Mouse (Mus musculus): ENCODE results near the gene Slc19a2. TPM values are rescaled to one million over a fixed set of nuclear protein-coding genes. Genes with fewer than 3 reads are reported as not detected.
A peak's percentile ranks its signal among the peaks of the same experiment; 100 is the strongest.
"Not testable (repeated sequence)": the region's sequence is repeated elsewhere in the genome, so short reads cannot be mapped to it uniquely, and the experiment has no call there.

The Slc19a2 gene
- 1 to 10 TPM in 20 of 26 experiments, under 1 TPM in 6; 0.38 to 9.7 (median 2.9) TPM for total RNA-seq (2018; cell fraction: chromatin; rRNA removed)
- total RNA-seq (2018; cell fraction: cytosol; rRNA removed): 1 to 10 TPM; 1.9 to 7.0 (median 4.6) TPM
- total RNA-seq (2018; cell fraction: nucleus; rRNA removed): 10 to 100 TPM in 2 of 26 experiments, 1 to 10 TPM in 23, under 1 TPM in 1; 0.86 to 13.4 (median 4.4) TPM
- polyA plus RNA-seq (2018): 2.0 to 7.7 TPM (median 5.0 TPM) in 3 replicates

- under 1% methylated on average over 77 of the region's 79 CpGs for WGBS (ENCODE audit: missing documents)
- peak within 1 kb of the TSS; percentile 76 for H3K27ac ChIP-seq
Measured at GRCm38 (mm10) chr1:164248465-164249331, at the start of gene Slc19a2. TSS of gene Slc19a2 (plus strand) at chr1:164249046.

GRCm38 (mm10) chr1:164199551-164199950 lies 49.3 kb upstream of the Slc19a2 start:
- 94% methylated on average over 4 of the region's 4 CpGs for WGBS (ENCODE audit: missing documents)
- Histone ChIP-seq H3K27ac (no peak overlapping the region), H3K4me3 (ENCODE audit: inconsistent target) (no peak overlapping the region), H3K79me2 (ENCODE audit: inconsistent target) (no peaks in the 10 kb centered on the region), H3K36me3 (ENCODE audit: inconsistent target) (no peaks in the 10 kb centered on the region)

More at GRCm38 (mm10) chr1:164248465-164249331, at the start of gene Slc19a2:
- H3K79me2 ChIP-seq (ENCODE audit: inconsistent target): peaks cover 39% of the 10 kb centered on the region
- H3K36me3 ChIP-seq (ENCODE audit: inconsistent target): no peaks in the 10 kb centered on the region
- H3K4me3 ChIP-seq (ENCODE audit: inconsistent target): peak within 1 kb of the TSS; percentile 84

GRCm38 (mm10) chr1:164208437-164208836 lies 40.4 kb upstream of the Slc19a2 start:
- no peak overlapping the region for H3K27ac ChIP-seq
- H3K36me3 ChIP-seq (ENCODE audit: inconsistent target): no peaks in the 10 kb centered on the region
- H3K4me3 ChIP-seq (ENCODE audit: inconsistent target): no peak overlapping the region
- H3K79me2 ChIP-seq (ENCODE audit: inconsistent target): no peaks in the 10 kb centered on the region
- 94% methylated on average over 2 of the region's 2 CpGs for WGBS (ENCODE audit: missing documents)

GRCm38 (mm10) chr1:164210899-164211298 lies 37.9 kb upstream of the Slc19a2 start:
- Histone ChIP-seq H3K79me2 (ENCODE audit: inconsistent target) (no peaks in the 10 kb centered on the region), H3K36me3 (ENCODE audit: inconsistent target) (no peaks in the 10 kb centered on the region), H3K27ac (no peak overlapping the region), H3K4me3 (ENCODE audit: inconsistent target) (no peak overlapping the region)
- 89% methylated on average over 4 of the region's 4 CpGs for WGBS (ENCODE audit: missing documents)

GRCm38 (mm10) chr1:164212686-164213085 lies 36.2 kb upstream of the Slc19a2 start:
- Histone ChIP-seq H3K4me3 (ENCODE audit: inconsistent target) (no peak overlapping the region), H3K36me3 (ENCODE audit: inconsistent target) (no peaks in the 10 kb centered on the region), H3K79me2 (ENCODE audit: inconsistent target) (no peaks in the 10 kb centered on the region), H3K27ac (no peak overlapping the region)
- WGBS (ENCODE audit: missing documents): 86% methylated on average over 7 of the region's 8 CpGs

- Histone ChIP-seq H3K4me3 (ENCODE audit: inconsistent target) (no peak overlapping the region), H3K79me2 (ENCODE audit: inconsistent target) (no peaks in the 10 kb centered on the region), H3K27ac (no peak overlapping the region), H3K36me3 (ENCODE audit: inconsistent target) (no peaks in the 10 kb centered on the region)
- 94% methylated on average over 7 of the region's 8 CpGs for WGBS (ENCODE audit: missing documents)
Measured at GRCm38 (mm10) chr1:164214190-164214589, 34.7 kb upstream of the Slc19a2 start.

GRCm38 (mm10) chr1:164215097-164215496 lies 33.7 kb upstream of the Slc19a2 start:
- Histone ChIP-seq H3K79me2 (ENCODE audit: inconsistent target) (no peaks in the 10 kb centered on the region), H3K27ac (no peak overlapping the region), H3K36me3 (ENCODE audit: inconsistent target) (no peaks in the 10 kb centered on the region), H3K4me3 (ENCODE audit: inconsistent target) (no peak overlapping the region)
- 98% methylated on average over 3 of the region's 3 CpGs for WGBS (ENCODE audit: missing documents)

- WGBS (ENCODE audit: missing documents): 84% methylated on average over 6 of the region's 6 CpGs
- Histone ChIP-seq H3K4me3 (ENCODE audit: inconsistent target) (no peak overlapping the region), H3K27ac (no peak overlapping the region), H3K79me2 (ENCODE audit: inconsistent target) (no peaks in the 10 kb centered on the region), H3K36me3 (ENCODE audit: inconsistent target) (no peaks in the 10 kb centered on the region)
Measured at GRCm38 (mm10) chr1:164215540-164215939, 33.3 kb upstream of the Slc19a2 start.

- Histone ChIP-seq H3K27ac (no peak overlapping the region), H3K4me3 (ENCODE audit: inconsistent target) (no peak overlapping the region)
Measured at GRCm38 (mm10) chr1:164217791-164218685, 30.8 kb upstream of the Slc19a2 start.

GRCm38 (mm10) chr1:164220261-164220660 lies 28.6 kb upstream of the Slc19a2 start:
- Histone ChIP-seq H3K36me3 (ENCODE audit: inconsistent target) (no peaks in the 10 kb centered on the region), H3K27ac (no peak overlapping the region), H3K4me3 (ENCODE audit: inconsistent target) (no peak overlapping the region), H3K79me2 (ENCODE audit: inconsistent target) (no peaks in the 10 kb centered on the region)
- WGBS (ENCODE audit: missing documents): 91% methylated on average over 4 of the region's 4 CpGs

More at GRCm38 (mm10) chr1:164217791-164218685, 30.8 kb upstream of the Slc19a2 start:
- Histone ChIP-seq H3K79me2 (ENCODE audit: inconsistent target) (no peaks in the 10 kb centered on the region), H3K36me3 (ENCODE audit: inconsistent target) (no peaks in the 10 kb centered on the region)
- 12% methylated on average over 15 of the region's 15 CpGs for WGBS (ENCODE audit: missing documents)

GRCm38 (mm10) chr1:164223089-164223488 lies 25.8 kb upstream of the Slc19a2 start:
- H3K79me2 ChIP-seq (ENCODE audit: inconsistent target): no peaks in the 10 kb centered on the region
- H3K27ac ChIP-seq: no peak overlapping the region
- no peaks in the 10 kb centered on the region for H3K36me3 ChIP-seq (ENCODE audit: inconsistent target)
- no peak overlapping the region for H3K4me3 ChIP-seq (ENCODE audit: inconsistent target)

- 100% methylated on average over 2 of the region's 4 CpGs for WGBS (ENCODE audit: missing documents)
- H3K79me2 ChIP-seq (ENCODE audit: inconsistent target); H3K36me3 ChIP-seq (ENCODE audit: inconsistent target); H3K27ac ChIP-seq; H3K4me3 ChIP-seq (ENCODE audit: inconsistent target): not testable (repeated sequence)
Measured at GRCm38 (mm10) chr1:164231937-164232570, 16.8 kb upstream of the Slc19a2 start.

GRCm38 (mm10) chr1:164233447-164233846 lies 15.4 kb upstream of the Slc19a2 start:
- H3K27ac ChIP-seq: no peak overlapping the region
- WGBS (ENCODE audit: missing documents): 100% methylated on average over 1 of the region's 1 CpGs
- H3K36me3 ChIP-seq (ENCODE audit: inconsistent target): no peaks in the 10 kb centered on the region
- H3K79me2 ChIP-seq (ENCODE audit: inconsistent target): no peaks in the 10 kb centered on the region
- no peak overlapping the region for H3K4me3 ChIP-seq (ENCODE audit: inconsistent target)

GRCm38 (mm10) chr1:164235078-164235477 lies 13.8 kb upstream of the Slc19a2 start:
- Histone ChIP-seq H3K4me3 (ENCODE audit: inconsistent target) (no peak overlapping the region), H3K79me2 (ENCODE audit: inconsistent target) (no peaks in the 10 kb centered on the region), H3K27ac (no peak overlapping the region), H3K36me3 (ENCODE audit: inconsistent target) (no peaks in the 10 kb centered on the region)
- 95% methylated on average over 7 of the region's 7 CpGs for WGBS (ENCODE audit: missing documents)

Data from macrophage (primary cell).